Mouse (Mus musculus) layer of hippocampus, postnatal 25 days (tissue): ENCODE measurements around the gene Ncmap. TPM values are rescaled to one million over a fixed set of nuclear protein-coding genes. Genes with fewer than 3 reads are reported as not detected.
A peak's percentile ranks its signal among the peaks of the same experiment; 100 is the strongest.
"Not testable (repeated sequence)": the region's sequence is repeated elsewhere in the genome, so short reads cannot be mapped to it uniquely, and the experiment has no call there.

Experiments used
- DNase-seq, 2 experiments: peaks; one replicate each; pipeline ENCODE4 v3.0.0; 2022; ENCODE audit warnings: mixed read lengths in 2 of 2, low spot score in 1 of 2; ENCODE audit errors: extremely low spot score in 1 of 2
- total RNA-seq, 2 experiments: library from RNA; stranded (reverse); gene quantifications; 2 replicates each; pipeline ENCODE4 v1.2.3; 2021

The Ncmap gene
- total RNA-seq, 2 experiments from 2014 or later: 0.54 TPM; not detected in 1

GRCm38 (mm10) chr4:135404048-135404447, 6.0 kb upstream of the Ncmap start:
- no peak for DNase-seq

GRCm38 (mm10) chr4:135401881-135402280, 3.9 kb upstream of the Ncmap start:
- DNase-seq: no peak

GRCm38 (mm10) chr4:135397551-135397950, 476 bp downstream of the Ncmap start:
- no peak for DNase-seq

- no peak for DNase-seq
These were observed 1.7 kb downstream of the Ncmap start for GRCm38 (mm10) chr4:135396303-135396702.

- no peak for DNase-seq
These were observed 2.7 kb downstream of the Ncmap start for GRCm38 (mm10) chr4:135395375-135395774.

GRCm38 (mm10) chr4:135394666-135395065, 3.4 kb downstream of the Ncmap start:
- DNase-seq: no peak

- DNase-seq: no peak
These were observed 4.6 kb downstream of the Ncmap start for GRCm38 (mm10) chr4:135393381-135393780.

- DNase-seq: no peak
These were observed 5.2 kb downstream of the Ncmap start for GRCm38 (mm10) chr4:135392801-135393200.

GRCm38 (mm10) chr4:135391014-135391413, 7.0 kb downstream of the Ncmap start:
- DNase-seq: no peak

- no peak for DNase-seq
These were observed 12.4 kb downstream of the Ncmap start for GRCm38 (mm10) chr4:135385614-135386013.

- peak; percentile 55 to 83 for DNase-seq
These were observed 15.7 kb downstream of the Ncmap start for GRCm38 (mm10) chr4:135382316-135382715.

GRCm38 (mm10) chr4:135381355-135381754, 16.7 kb downstream of the Ncmap start:
- DNase-seq: no peak

- no peak for DNase-seq
These were observed 20.8 kb downstream of the Ncmap start for GRCm38 (mm10) chr4:135377241-135377640.

GRCm38 (mm10) chr4:135375444-135375843, 22.6 kb downstream of the Ncmap start:
- no peak for DNase-seq

GRCm38 (mm10) chr4:135373299-135373698, 24.7 kb downstream of the Ncmap start:
- DNase-seq: no peak

- DNase-seq: no peak
These were observed 27.7 kb downstream of the Ncmap start for GRCm38 (mm10) chr4:135370372-135370771.

- no peak for DNase-seq
These were observed 35.2 kb downstream of the Ncmap start for GRCm38 (mm10) chr4:135362828-135363227.

- DNase-seq: no peak
These were observed 36.3 kb downstream of the Ncmap start for GRCm38 (mm10) chr4:135361722-135362121.

GRCm38 (mm10) chr4:135358736-135359135, 39.3 kb downstream of the Ncmap start:
- peak in 1 of 2 experiments; percentile 15 for DNase-seq

GRCm38 (mm10) chr4:135357221-135357920, 40.7 kb downstream of the Ncmap start:
- no peak for DNase-seq

GRCm38 (mm10) chr4:135355886-135356550, 42.0 kb downstream of the Ncmap start:
- DNase-seq: no peak

- DNase-seq: not testable (repeated sequence)
These were observed 43.3 kb downstream of the Ncmap start for GRCm38 (mm10) chr4:135354751-135355150.
